Mouse (Mus musculus) CH12.LX (cell line): ENCODE measurements around the gene Syt12. TPM values are rescaled to one million over a fixed set of nuclear protein-coding genes. Genes with fewer than 3 reads are reported as not detected.

Source experiments
- DNase-seq: peaks from one replicate; pipeline ENCODE4 v3.0.0-alpha.2; 2013; ENCODE audit errors: extremely low read depth
- H3K27ac ChIP-seq: 2 replicates; pipeline ENCODE4 v1.5.1; 2012; ENCODE audit warnings: low read depth, mild to moderate bottlenecking, control low read depth, moderate library complexity; ENCODE audit not compliant: insufficient read depth
- H3K27me3 ChIP-seq: replicated peaks from 2 replicates; pipeline ENCODE3; 2012; ENCODE audit warnings: inconsistent platforms
- H3K36me3 ChIP-seq, 2 experiments: replicated peaks in 1 of 2; 2 replicates each; pipeline versions ENCODE3 to v1.6.1; 2012; ENCODE audit warnings: inconsistent platforms in 1 of 2, low read length in 1 of 2, mild to moderate bottlenecking in 1 of 2, mixed read lengths in 1 of 2, moderate library complexity in 1 of 2; ENCODE audit not compliant: control insufficient read depth in 1 of 2, insufficient read depth in 1 of 2
- H3K4me1 ChIP-seq, 2 experiments: 2 replicates each; pipeline ENCODE4 v1.6.1; 2012; ENCODE audit warnings: inconsistent platforms in 1 of 2, moderate library complexity in 1 of 2; ENCODE audit not compliant: insufficient read depth in 2 of 2, control insufficient read depth in 1 of 2
- H3K4me2 ChIP-seq: 2 replicates; pipeline ENCODE4 v1.6.1; 2012; ENCODE audit warnings: low read depth, mild to moderate bottlenecking, control low read depth; ENCODE audit not compliant: poor library complexity, insufficient read depth, severe bottlenecking
- H3K4me3 ChIP-seq, 3 experiments: fragments of 150-350 bp in 1 of 3; sonication (generic) in 1 of 3; replicated peaks in 1 of 3; 2 replicates each; pipeline versions ENCODE3 to v1.5.1; 2011 to 2012; ENCODE audit warnings: low read depth in 2 of 3, low read length in 2 of 3, mild to moderate bottlenecking in 2 of 3, moderate library complexity in 2 of 3, control low read depth in 1 of 3, improper control_type of control experiment in 1 of 3, inconsistent platforms in 1 of 3, mixed read lengths in 1 of 3; ENCODE audit not compliant: poor library complexity in 1 of 3
- H3K79me2 ChIP-seq: replicated peaks from 2 replicates; pipeline ENCODE4 v1.6.1; 2012; ENCODE audit warnings: mild to moderate bottlenecking, moderate library complexity; ENCODE audit not compliant: control insufficient read depth, poor library complexity, insufficient read depth, severe bottlenecking; ENCODE audit errors: extremely low read depth
- H3K9ac ChIP-seq: 2 replicates; pipeline ENCODE4 v1.6.1; 2012; ENCODE audit warnings: low read depth, mild to moderate bottlenecking, control low read depth, moderate library complexity; ENCODE audit not compliant: insufficient read depth
- H3K9me3 ChIP-seq: replicated peaks from 2 replicates; pipeline ENCODE3; 2012; ENCODE audit warnings: low read length, inconsistent platforms, mixed read lengths
- BHLHE40 ChIP-seq: IDR thresholded peaks from 2 replicates; pipeline ENCODE4 v1.6.1; 2011; ENCODE audit warnings: mild to moderate bottlenecking, low read depth, low read length, improper control_type of control experiment
- CHD2 ChIP-seq: IDR thresholded peaks from 2 replicates; pipeline ENCODE4 v1.6.1; 2011; ENCODE audit warnings: low read length, improper control_type of control experiment
- ELF1 ChIP-seq: IDR thresholded peaks from 2 replicates; pipeline ENCODE4 v1.6.1; 2014; ENCODE audit warnings: low read depth, mild to moderate bottlenecking, inconsistent platforms, low read length, improper control_type of control experiment
- EP300 ChIP-seq: IDR thresholded peaks from 2 replicates; pipeline ENCODE4 v1.6.1; 2011; ENCODE audit warnings: low read length, improper control_type of control experiment
- ETS1 ChIP-seq: conservative IDR thresholded peaks from 2 replicates; pipeline ENCODE4 v1.6.1; 2012; ENCODE audit warnings: low read depth, mild to moderate bottlenecking, inconsistent platforms, low read length, improper control_type of control experiment, moderate library complexity
- JUN ChIP-seq: IDR thresholded peaks from 2 replicates; pipeline ENCODE4 v1.6.1; 2011; ENCODE audit warnings: low read depth, mild to moderate bottlenecking, low read length, improper control_type of control experiment, moderate library complexity; ENCODE audit not compliant: insufficient read depth
- JUND ChIP-seq: conservative IDR thresholded peaks from 2 replicates; pipeline ENCODE4 v1.6.1; 2011; ENCODE audit warnings: low read depth, low read length, improper control_type of control experiment
- KAT2A ChIP-seq: IDR thresholded peaks from 2 replicates; pipeline ENCODE4 v1.6.1; 2012; ENCODE audit warnings: low read length, improper control_type of control experiment, inconsistent platforms; ENCODE audit not compliant: insufficient replicate concordance
- MAFK ChIP-seq: IDR thresholded peaks from 2 replicates; pipeline ENCODE4 v1.6.1; 2011; ENCODE audit warnings: low read length, improper control_type of control experiment; ENCODE audit not compliant: insufficient replicate concordance
- MAX ChIP-seq: IDR thresholded peaks from 2 replicates; pipeline ENCODE4 v1.6.1; 2011; ENCODE audit warnings: low read length, improper control_type of control experiment
- MAZ ChIP-seq: IDR thresholded peaks from 2 replicates; pipeline ENCODE4 v1.6.1; 2012; ENCODE audit warnings: low read depth, mild to moderate bottlenecking, inconsistent platforms, low read length, improper control_type of control experiment, moderate library complexity
- MEF2A ChIP-seq: IDR thresholded peaks from 2 replicates; pipeline ENCODE4 v1.6.1; 2014; ENCODE audit warnings: low read depth, mild to moderate bottlenecking, inconsistent platforms, low read length, improper control_type of control experiment, borderline replicate concordance
- MYC ChIP-seq: IDR thresholded peaks from 2 replicates; pipeline ENCODE4 v1.6.1; 2011; ENCODE audit warnings: low read depth, mild to moderate bottlenecking, improper control_type of control experiment, low read length
- NELFE ChIP-seq: IDR thresholded peaks from 2 replicates; pipeline ENCODE4 v1.6.1; 2011; ENCODE audit warnings: low read depth, low read length, improper control_type of control experiment
- PAX5 ChIP-seq: IDR thresholded peaks from 2 replicates; pipeline ENCODE4 v1.6.1; 2012; ENCODE audit warnings: low read length, inconsistent platforms, mixed read lengths
- RAD21 ChIP-seq: IDR thresholded peaks from 2 replicates; pipeline ENCODE4 v1.6.1; 2011; ENCODE audit warnings: low read depth, mild to moderate bottlenecking, low read length, improper control_type of control experiment, moderate library complexity
- RCOR1 ChIP-seq: conservative IDR thresholded peaks from 2 replicates; pipeline ENCODE4 v1.6.1; 2012; ENCODE audit warnings: low read depth, mild to moderate bottlenecking, inconsistent platforms, low read length, improper control_type of control experiment
- SIN3A ChIP-seq: IDR thresholded peaks from 2 replicates; pipeline ENCODE4 v1.6.1; 2012; ENCODE audit warnings: low read length, improper control_type of control experiment, inconsistent platforms
- TBP ChIP-seq: conservative IDR thresholded peaks from 2 replicates; pipeline ENCODE4 v1.6.1; 2011; ENCODE audit warnings: low read depth, low read length, improper control_type of control experiment
- TCF12 ChIP-seq: IDR thresholded peaks from 2 replicates; pipeline ENCODE4 v1.6.1; 2014; ENCODE audit warnings: low read depth, mild to moderate bottlenecking, inconsistent platforms, low read length, improper control_type of control experiment
- USF1 ChIP-seq: IDR thresholded peaks from 2 replicates; pipeline ENCODE4 v1.6.1; 2014; ENCODE audit warnings: low read depth, mild to moderate bottlenecking, inconsistent platforms, low read length, improper control_type of control experiment
- ZC3H11A ChIP-seq: IDR thresholded peaks from 2 replicates; pipeline ENCODE4 v1.6.1; 2012; ENCODE audit warnings: low read depth, mild to moderate bottlenecking, inconsistent platforms, low read length, improper control_type of control experiment
- ZMIZ1 ChIP-seq: IDR thresholded peaks from 2 replicates; pipeline ENCODE4 v1.6.1; 2012; ENCODE audit warnings: low read depth, mild to moderate bottlenecking, inconsistent platforms, low read length, improper control_type of control experiment
- ZNF384 ChIP-seq: IDR thresholded peaks from 2 replicates; pipeline ENCODE4 v1.6.1; 2012; ENCODE audit warnings: low read depth, low read length, improper control_type of control experiment, inconsistent platforms
- dilution Hi-C: fragments of 300-500 bp; cut with MboI; formaldehyde crosslinking; loops from 2 replicates; pipeline ENCODE4 v1.14.3; 2020; ENCODE audit warnings: low sequenced_read_pairs; ENCODE audit not compliant: extremely low pct_unique_long_range_greater_than_20kb, extremely low pct_ligation_motif_present
- in situ Hi-C: fragments of 300-500 bp; cut with MboI; formaldehyde crosslinking; loops from 3 replicates; pipeline ENCODE4 v1.14.3; 2019; ENCODE audit warnings: low sequenced_read_pairs, low pct_ligation_motif_present, low pct_unique_long_range_greater_than_20kb, mixed read lengths
- polyA plus RNA-seq: library from polyadenylated mRNA; unstranded; fragments of >175 nt; gene quantifications from 2 replicates; pipeline ENCODE4 v1.2.1, GENCODE M21; 2012; ENCODE audit warnings: low read depth; ENCODE audit not compliant: insufficient read length
- total RNA-seq, 2 experiments: library from RNA; depleted of rRNA; stranded (reverse); fragments of 300-350 nt in 1 of 2; fragments of >200 nt in 1 of 2; gene quantifications; 2 replicates each; pipeline ENCODE4 v1.2.3; 2012 to 2014

The Syt12 gene
- total and polyA plus RNA-seq, 3 experiments, result 0.17 to 0.50 TPM; not detected in 1

DNA sequence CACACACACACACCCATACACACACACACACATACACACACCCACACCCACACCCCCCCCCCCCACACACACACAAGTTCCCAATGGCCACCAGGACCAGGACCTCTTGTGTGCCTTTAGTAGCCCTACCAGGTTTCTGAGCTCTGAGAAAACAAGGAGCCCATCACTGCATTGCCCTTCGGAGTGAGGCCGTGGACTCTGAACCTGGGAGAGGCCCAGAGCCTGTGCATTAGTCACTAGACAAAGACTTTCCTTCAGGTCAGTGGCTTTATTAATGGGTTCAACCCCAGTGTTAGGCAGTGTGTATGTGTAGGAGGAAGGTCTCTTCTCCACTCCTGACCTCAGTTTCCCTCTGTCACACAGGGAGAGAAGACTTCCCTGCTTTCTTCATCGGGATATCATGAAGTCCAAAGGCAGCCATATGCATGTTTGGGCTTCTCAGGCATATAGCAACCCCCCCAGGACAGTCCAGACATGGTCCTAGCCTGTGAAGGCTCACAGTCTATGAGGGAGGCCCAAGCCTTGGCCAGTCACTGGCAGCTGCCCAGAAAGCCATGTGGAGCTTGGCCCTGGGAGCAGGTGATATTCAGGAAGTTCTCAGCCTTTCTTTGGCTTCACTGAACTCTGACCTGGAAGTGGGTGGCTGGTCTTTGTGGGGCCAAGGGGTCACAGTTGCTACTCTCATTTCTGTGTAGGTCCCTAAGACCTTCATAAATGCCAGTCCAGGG lies 19.5 kb upstream of the Syt12 start:
- dilution Hi-C loops, result no loop called here
- Histone ChIP-seq H3K36me3 (no peaks in the 10 kb centered on the region), H3K27ac (no peak overlapping the region), H3K9me3 (no peaks in the 10 kb centered on the region), H3K4me1 (peaks cover 0 to 15% of the 10 kb centered on the region in 2 experiments; a peak in 2 of 4 replicates)
- TF ChIP-seq MAFK, result no peak
- TF ChIP-seq CHD2, result no peak
- no peak for TF ChIP-seq KAT2A
- TF ChIP-seq BHLHE40, result no peak
- TF ChIP-seq RAD21, result no peak
- no peak for TF ChIP-seq EP300
- TF ChIP-seq RCOR1, result no peak
- no peak for TF ChIP-seq MAX
- no peak for TF ChIP-seq ZC3H11A
- TF ChIP-seq JUND, result no peak
- no peak for TF ChIP-seq MYC
- no peak for TF ChIP-seq NELFE
- TF ChIP-seq PAX5, result no peak
- TF ChIP-seq ETS1, result no peak
- TF ChIP-seq ZMIZ1, result no peak
- no peak for TF ChIP-seq MEF2A
- TF ChIP-seq, all 38 proteins: peak for 0
- Histone ChIP-seq H3K79me2 (no peaks in the 10 kb centered on the region), H3K9ac (no peak overlapping the region), H3K4me2 (no peak overlapping the region), H3K27me3 (peaks cover 2% of the 10 kb centered on the region), H3K4me3 (no peak overlapping the region)
- DNase-seq, result no peak
- in situ Hi-C loops, result loop anchor here (5.0 to 25.0 kb wide), 4 partner anchors 128 to 491 kb away; partner anchors contain the start of genes Ctsf, Npas4 and Rce1

DNA sequence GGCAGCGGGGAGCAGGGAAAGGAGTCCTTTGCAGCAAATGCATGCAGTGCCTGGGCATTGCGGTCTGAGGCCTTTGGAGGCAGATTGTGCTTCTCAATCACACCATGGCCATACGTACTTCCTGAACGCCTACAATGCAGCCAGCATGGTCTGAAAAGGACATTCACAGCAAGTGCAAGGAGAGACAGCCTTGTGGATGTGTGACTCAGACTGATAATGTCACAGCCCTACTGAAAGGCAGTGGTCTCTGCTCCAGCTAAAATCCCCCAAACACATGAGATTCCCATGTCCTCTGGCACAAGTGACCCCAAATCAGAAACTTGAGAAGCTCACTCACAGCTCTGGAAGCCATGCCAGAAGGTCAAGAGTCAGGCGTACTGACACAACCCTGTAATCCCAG lies 18.6 kb upstream of the Syt12 start:
- TF ChIP-seq USF1 (no peak), JUN (no peak), TCF12 (no peak), MEF2A (no peak), BHLHE40 (no peak), MAZ (no peak), TBP (no peak), RAD21 (no peak), CHD2 (no peak), ZNF384 (no peak), SIN3A (no peak), ETS1 (no peak), ELF1 (no peak), MAFK (no peak)
- TF ChIP-seq, all 38 proteins: peak for 0
- H3K9ac ChIP-seq, result no peak overlapping the region

More for the DNA sequence above, 18.6 kb upstream of the Syt12 start:
- H3K9me3 ChIP-seq, result no peaks in the 10 kb centered on the region
- dilution Hi-C loops, result no loop called here
- H3K79me2 ChIP-seq, result no peaks in the 10 kb centered on the region
- H3K27ac ChIP-seq, result no peak overlapping the region
- H3K4me3 ChIP-seq, result no peak overlapping the region
- DNase-seq, result no peak
- H3K4me1 ChIP-seq, result peaks cover 0 to 15% of the 10 kb centered on the region in 2 experiments; a peak in 2 of 4 replicates
- no peak overlapping the region for H3K4me2 ChIP-seq
- in situ Hi-C loops, result loop anchor here (5.0 to 25.0 kb wide), 4 partner anchors 129 to 491 kb away; partner anchors contain the start of genes Ctsf, Npas4 and Rce1
- peaks cover 2% of the 10 kb centered on the region for H3K27me3 ChIP-seq
- H3K36me3 ChIP-seq, result no peaks in the 10 kb centered on the region
